Mouse (Mus musculus) stomach, embryonic 14.5 days (tissue): ENCODE measurements around the gene Ifna14. TPM values are rescaled to one million over a fixed set of nuclear protein-coding genes. Genes with fewer than 3 reads are reported as not detected.

Experiments
- ATAC-seq: fragments of 200-750 bp; cut with Nextera tagmentation; 2 replicates; pipeline ENCODE4 v1.8.0; 2017; ENCODE audit warnings: low read depth, moderate TSS enrichment; ENCODE audit not compliant: insufficient number of reproducible peaks, insufficient read depth, low FRiP score
- H3K27ac ChIP-seq: fragments of 300-500 bp; sonication (generic); 2 replicates; pipeline ENCODE4 v1.5.1; 2014; ENCODE audit warnings: mild to moderate bottlenecking, low read length, moderate library complexity, mixed read lengths
- H3K27me3 ChIP-seq: fragments of 300-500 bp; sonication (generic); 2 replicates; pipeline ENCODE4 v1.6.1; 2014; ENCODE audit warnings: low read length, control low read depth, mixed read lengths; ENCODE audit not compliant: control insufficient read depth, insufficient read depth
- H3K36me3 ChIP-seq: fragments of 300-500 bp; sonication (generic); 2 replicates; pipeline ENCODE4 v1.6.1; 2014; ENCODE audit warnings: mild to moderate bottlenecking, control low read depth, low read length, moderate library complexity, mixed read lengths; ENCODE audit not compliant: control insufficient read depth, insufficient read depth
- H3K4me1 ChIP-seq: fragments of 300-500 bp; sonication (generic); 2 replicates; pipeline ENCODE4 v1.6.1; 2014; ENCODE audit warnings: low read length, control low read depth, mixed read lengths; ENCODE audit not compliant: control insufficient read depth, insufficient read depth
- H3K4me2 ChIP-seq: fragments of 300-500 bp; sonication (generic); replicated peaks from 2 replicates; pipeline ENCODE4 v1.6.1; 2014; ENCODE audit warnings: low read depth, low read length, control low read depth
- H3K4me3 ChIP-seq: fragments of 300-500 bp; sonication (generic); 2 replicates; pipeline ENCODE4 v1.5.1; 2014; ENCODE audit warnings: low read depth, low read length, control low read depth
- H3K9ac ChIP-seq: fragments of 300-500 bp; sonication (generic); replicated peaks from 2 replicates; pipeline ENCODE4 v1.6.1; 2014; ENCODE audit warnings: low read depth, mild to moderate bottlenecking, control low read depth, low read length, moderate library complexity, mixed read lengths
- H3K9me3 ChIP-seq: fragments of 300-500 bp; sonication (generic); 2 replicates; pipeline ENCODE4 v1.6.1; 2016; ENCODE audit warnings: low read depth, low read length, control low read depth; ENCODE audit not compliant: control insufficient read depth
- WGBS: fragments of 180-500 bp; shearing (Covaris S2); extraction: QIAGEN DNeasy Blood & Tissue Kit; methylation state at CpG from one replicate; pipeline ENCODE4 v1.1.7; 2014; 5-methylcytosine and 5-hydroxymethylcytosine counted together
- polyA plus RNA-seq: library from polyadenylated mRNA; unstranded; fragments of >200 nt; fragmentation: Nextera tagmentation; extraction: Ambion mirVana; gene quantifications from 2 replicates; pipeline ENCODE4 v1.2.1, GENCODE M21; 2014

Ifna14 gene
- polyA plus RNA-seq, 1 experiment from 2014 or later = not detected

GRCm38 (mm10) chr4:88523241-88523640 is 48.4 kb downstream of the Ifna14 start:
- ATAC-seq = no peak
- Histone ChIP-seq H3K4me2 (no peak overlapping the region), H3K36me3 (no peaks in the 10 kb centered on the region), H3K9ac (no peak overlapping the region), H3K27ac (no peak overlapping the region), H3K4me3 (no peak overlapping the region), H3K9me3 (no peaks in the 10 kb centered on the region), H3K4me1 (no peaks in the 10 kb centered on the region), H3K27me3 (no peaks in the 10 kb centered on the region)

- Histone ChIP-seq H3K4me1 (no peaks in the 10 kb centered on the region), H3K4me3 (no peak within 1 kb of the TSS), H3K27ac (no peak within 1 kb of the TSS), H3K36me3 (no peaks in the 10 kb centered on the region), H3K9ac (no peak within 1 kb of the TSS), H3K4me2 (no peak within 1 kb of the TSS), H3K27me3 (no peaks in the 10 kb centered on the region), H3K9me3 (no peaks in the 10 kb centered on the region)
- no peak for ATAC-seq
- 82% methylated on average over 4 of the region's 4 CpGs for WGBS
These were observed 48.9 kb downstream of the Ifna14 start, which contains the start of gene Ifnb1 for GRCm38 (mm10) chr4:88522674-88523073. Gene Ifnb1, minus strand, starts transcription at chr4:88522774.

Other genes starting within 250 kb of the Ifna14 start
- 15.5 and 16.1 TPM in 2 replicates for gene Hacd4, start 132.9 kb downstream of the Ifna14 start, polyA plus RNA-seq
- not detected in 2 replicates for gene Ifnb1, start 49.0 kb downstream of the Ifna14 start, polyA plus RNA-seq
- not detected in 2 replicates for gene Ifna15, start 13.6 kb downstream of the Ifna14 start, polyA plus RNA-seq
- not detected in 2 replicates for gene Ifna9, start 20.6 kb upstream of the Ifna14 start, polyA plus RNA-seq
- gene Ifna12, start 31.6 kb upstream of the Ifna14 start, polyA plus RNA-seq = not detected in 2 replicates
- gene C87499, start 62.6 kb upstream of the Ifna14 start, polyA plus RNA-seq = not detected in 2 replicates
- gene Ifna13, start 72.7 kb upstream of the Ifna14 start, polyA plus RNA-seq = not detected in 2 replicates
- gene Ifna16, start 105.1 kb upstream of the Ifna14 start, polyA plus RNA-seq = not detected in 2 replicates
- not detected in 2 replicates for gene Ifna2, start 112.1 kb upstream of the Ifna14 start, polyA plus RNA-seq
- gene Ifnab, start 119.6 kb upstream of the Ifna14 start, polyA plus RNA-seq = not detected in 2 replicates
- 0.64 and 1.7 TPM in 2 replicates for gene Gm26566, start 150.0 kb upstream of the Ifna14 start, polyA plus RNA-seq
- gene Klhl9, start 150.7 kb upstream of the Ifna14 start, polyA plus RNA-seq = 121 and 128 TPM in 2 replicates
- not detected in 2 replicates for gene Gm13271, start 183.1 kb upstream of the Ifna14 start, polyA plus RNA-seq
- gene Gm13283, start 188.3 kb upstream of the Ifna14 start, polyA plus RNA-seq = 0.24 TPM in 1 of 2 replicates, not detected in the other
- 0.26 and 0.43 TPM in 2 replicates for gene Gm13290, start 202.0 kb upstream of the Ifna14 start, polyA plus RNA-seq
- not detected in 2 replicates for gene Gm13289, start 205.1 kb upstream of the Ifna14 start, polyA plus RNA-seq
- not detected in 2 replicates for gene Gm13272, start 208.1 kb upstream of the Ifna14 start, polyA plus RNA-seq
- not detected in 2 replicates for gene Ifnz, start 210.3 kb upstream of the Ifna14 start, polyA plus RNA-seq
- not detected in 2 replicates for gene Gm13276, start 213.9 kb upstream of the Ifna14 start, polyA plus RNA-seq
- gene Gm13277, start 216.8 kb upstream of the Ifna14 start, polyA plus RNA-seq = not detected in 2 replicates
- gene Gm13278, start 219.8 kb upstream of the Ifna14 start, polyA plus RNA-seq = not detected in 2 replicates
- gene Gm13275, start 222.7 kb upstream of the Ifna14 start, polyA plus RNA-seq = not detected in 2 replicates
- not detected in 2 replicates for gene Gm13279, start 225.6 kb upstream of the Ifna14 start, polyA plus RNA-seq
- 1.00 and 1.5 TPM in 2 replicates for gene Gm13285, start 227.9 kb upstream of the Ifna14 start, polyA plus RNA-seq
- gene Gm13287, start 231.5 kb upstream of the Ifna14 start, polyA plus RNA-seq = not detected in 2 replicates
- not detected in 2 replicates for gene Gm13288, start 233.7 kb upstream of the Ifna14 start, polyA plus RNA-seq
- not detected in 2 replicates for gene Ifna7, start 244.4 kb upstream of the Ifna14 start, polyA plus RNA-seq
- gene Ifna11, start 248.2 kb upstream of the Ifna14 start, polyA plus RNA-seq = not detected in 2 replicates